Mouse (Mus musculus) heart, postnatal 25 days (tissue): ENCODE results near the gene Hagh. TPM values are rescaled to one million over a fixed set of nuclear protein-coding genes. Genes with fewer than 3 reads are reported as not detected.

Source experiments
- DNase-seq: peaks from one replicate; pipeline ENCODE4 v3.0.0; 2022; ENCODE audit warnings: low spot score
- intact Hi-C: fragments of 180-260 bp; cut with DNase I; formaldehyde crosslinking; loops from one replicate; pipeline ENCODE4 v1.15.1; 2025
- total RNA-seq, 2 experiments: library from RNA; stranded (reverse); gene quantifications; 2 replicates each; pipeline ENCODE4 v1.2.3; 2021

Gene Hagh
- total RNA-seq, 2 experiments from 2014 or later: 97.1 to 108 TPM

DNA sequence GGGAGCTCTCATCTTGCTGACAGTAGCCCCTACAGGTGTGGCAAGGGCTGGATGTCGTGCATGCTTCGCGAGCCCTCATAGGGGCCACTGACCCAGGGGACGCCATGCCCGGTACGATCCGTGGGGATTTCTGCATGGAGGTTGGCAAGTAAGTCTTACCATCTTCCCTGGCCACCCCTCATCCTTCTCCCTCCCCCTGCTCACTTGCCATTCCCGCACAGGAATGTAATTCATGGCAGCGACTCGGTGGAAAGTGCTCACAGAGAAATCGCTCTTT, 57.0 kb downstream of the Hagh start:
- intact Hi-C loops: loop anchor here (1.0 kb wide), 1 partner anchor 38 kb away; no protein-coding TSS in a partner anchor
- DNase-seq: no peak

DNA sequence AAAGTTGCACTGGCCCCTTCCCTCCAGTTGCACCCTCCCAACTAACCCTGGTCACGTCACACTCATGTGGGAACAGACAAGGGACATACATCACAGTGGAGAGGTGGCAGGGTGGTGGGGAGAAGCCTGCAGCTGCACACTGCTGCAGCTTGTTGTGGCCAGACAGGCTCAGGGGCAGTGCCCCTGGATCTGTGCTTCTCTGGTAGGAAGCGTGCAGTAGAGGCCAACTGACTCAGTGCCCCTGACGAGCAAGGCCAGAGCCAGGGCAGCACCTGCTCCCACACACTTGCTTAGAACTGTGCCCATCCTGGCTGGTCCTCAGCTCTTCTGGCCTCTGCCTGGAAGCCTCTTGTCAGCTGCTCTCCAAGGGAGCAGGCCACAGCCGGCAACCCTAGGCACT, 57.7 kb downstream of the Hagh start:
- DNase-seq: no peak
- intact Hi-C loops: no loop called here

DNA sequence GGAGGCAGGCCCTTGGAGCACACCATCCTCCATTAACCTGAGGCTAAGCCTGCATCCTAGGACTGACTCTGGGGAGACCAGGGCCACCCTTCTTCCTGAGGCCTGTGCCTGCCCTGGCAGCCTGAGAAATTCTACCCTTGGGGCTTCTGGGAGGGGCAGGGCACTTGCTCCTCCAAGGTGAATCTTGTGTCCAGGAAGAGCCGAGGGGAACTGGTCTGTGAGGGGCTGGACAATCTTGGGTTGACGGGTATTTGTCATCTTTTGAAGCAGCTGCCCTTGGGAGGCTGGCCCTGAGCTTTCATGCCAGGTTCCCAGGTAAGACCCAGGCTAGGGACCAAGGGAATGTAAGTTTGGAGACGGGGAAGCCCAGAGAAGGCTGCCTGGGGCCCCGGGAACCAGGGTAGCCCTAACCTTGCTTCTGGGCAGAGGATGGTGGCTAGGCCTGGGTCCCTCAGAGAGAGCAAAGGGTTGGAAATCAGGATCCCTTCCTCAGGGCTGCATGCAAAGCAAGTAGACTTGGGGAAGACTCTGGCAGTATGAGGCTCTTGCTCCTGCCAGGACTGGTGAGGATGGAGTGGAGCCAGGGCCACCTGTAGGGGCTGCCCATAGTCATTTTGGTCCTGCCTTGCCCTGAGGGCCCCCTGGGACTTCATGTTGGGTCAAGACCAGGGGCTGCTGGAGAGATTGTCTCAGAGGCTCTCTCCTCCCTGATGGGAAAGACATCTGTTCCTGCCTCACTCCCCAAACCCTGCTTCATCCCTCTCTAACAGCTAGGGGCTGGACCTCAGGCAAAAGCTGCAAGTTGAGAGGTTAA, 58.3 kb downstream of the Hagh start:
- DNase-seq: no peak
- intact Hi-C loops: no loop called here

DNA sequence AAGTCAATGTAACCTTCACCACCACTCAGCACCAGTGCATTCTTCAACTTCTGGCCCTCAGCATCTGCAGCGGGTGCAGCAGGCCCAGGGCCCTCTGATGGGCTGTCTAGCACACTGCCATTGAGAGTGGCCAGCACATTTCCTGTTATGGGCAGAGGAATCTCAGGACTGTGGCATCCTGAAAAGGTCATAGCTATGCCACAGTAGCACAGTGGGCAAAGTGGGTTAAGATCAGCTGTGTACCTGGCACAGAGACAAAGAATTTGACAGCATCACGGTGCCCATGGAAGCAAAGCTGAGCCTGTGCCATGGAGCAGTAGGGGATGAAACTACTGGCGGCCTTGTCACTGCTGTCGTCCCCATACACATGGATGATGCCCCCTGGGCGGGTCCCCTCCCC, 59.2 kb downstream of the Hagh start:
- DNase-seq: no peak
- intact Hi-C loops: no loop called here

DNA sequence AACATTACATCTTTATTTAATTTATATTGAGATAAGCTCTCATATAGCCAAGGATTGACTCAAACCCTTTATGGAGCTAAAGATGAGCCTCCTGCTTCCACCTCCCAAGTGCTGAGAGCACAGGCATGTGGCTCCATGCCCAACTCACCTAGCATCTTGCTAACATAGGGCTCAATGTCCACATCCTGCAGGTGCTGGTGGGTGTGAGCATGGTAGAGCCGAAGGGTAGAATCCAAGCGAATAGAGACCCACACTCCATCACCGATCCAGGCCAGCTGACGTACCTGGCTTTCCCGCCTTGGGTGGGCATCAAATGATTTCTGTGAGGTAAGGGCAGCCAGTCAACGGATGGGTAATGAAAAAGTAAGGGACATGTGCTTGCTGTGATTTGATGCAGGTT, 60.1 kb downstream of the Hagh start:
- no peak for DNase-seq
- intact Hi-C loops: no loop called here

DNA sequence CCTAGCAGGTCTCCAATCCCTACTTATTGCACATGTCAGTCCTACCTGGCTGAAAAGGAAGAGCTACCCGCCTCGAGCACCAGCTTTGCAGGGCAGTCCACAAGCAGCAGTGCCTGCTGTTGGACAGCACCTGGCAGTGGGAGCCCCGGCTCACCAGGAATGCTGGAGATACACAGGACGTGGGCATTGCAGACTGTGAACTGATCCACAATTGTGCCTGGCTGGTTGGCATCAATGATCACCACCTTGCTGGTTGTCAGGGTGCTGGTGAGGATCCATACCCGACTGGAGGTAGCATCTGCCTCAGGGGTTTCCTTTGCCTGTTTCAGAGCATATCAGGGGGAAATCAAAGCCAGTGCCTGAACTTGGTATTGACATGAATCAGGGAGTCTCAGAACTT, 62.2 kb downstream of the Hagh start:
- intact Hi-C loops: no loop called here
- no peak for DNase-seq

DNA sequence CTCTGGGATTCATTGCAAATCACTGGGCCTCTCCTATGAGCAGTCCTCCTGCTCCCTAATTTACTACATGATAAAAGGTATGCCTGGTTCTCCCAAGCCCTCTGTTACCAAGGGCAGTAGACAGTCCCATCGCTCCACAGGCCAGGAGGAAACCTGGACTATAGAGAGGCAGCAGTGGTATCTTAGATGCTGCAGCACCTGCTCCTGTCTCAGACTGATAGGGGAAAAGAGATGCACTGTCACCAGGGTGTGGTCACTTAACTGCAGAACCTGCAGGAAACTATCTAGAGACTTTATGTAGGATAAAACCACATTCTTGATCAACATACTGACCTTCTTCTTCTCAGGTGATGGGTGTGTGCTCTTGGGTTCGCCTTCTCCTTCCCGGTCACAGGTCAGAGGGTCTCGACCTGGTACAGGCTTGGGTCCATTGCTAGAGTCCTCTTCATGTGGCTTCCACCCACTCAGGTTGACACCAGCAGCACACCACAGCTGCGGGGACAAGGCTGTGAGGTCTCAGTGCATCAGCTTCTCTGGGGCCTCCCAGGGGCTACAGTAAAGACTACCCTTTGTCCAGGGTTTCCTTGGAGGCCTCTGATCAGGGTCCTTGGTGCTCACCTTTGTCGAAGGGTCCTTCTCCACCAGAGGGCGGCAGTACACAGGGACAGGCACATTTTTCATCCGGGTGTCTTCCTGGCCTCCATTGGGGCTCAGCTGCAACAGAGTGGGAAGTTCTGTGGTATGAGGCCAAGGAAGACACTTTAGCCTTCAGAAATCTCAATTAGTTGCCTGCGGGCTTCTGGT, 62.9 kb downstream of the Hagh start:
- no peak for DNase-seq
- intact Hi-C loops: no loop called here

DNA sequence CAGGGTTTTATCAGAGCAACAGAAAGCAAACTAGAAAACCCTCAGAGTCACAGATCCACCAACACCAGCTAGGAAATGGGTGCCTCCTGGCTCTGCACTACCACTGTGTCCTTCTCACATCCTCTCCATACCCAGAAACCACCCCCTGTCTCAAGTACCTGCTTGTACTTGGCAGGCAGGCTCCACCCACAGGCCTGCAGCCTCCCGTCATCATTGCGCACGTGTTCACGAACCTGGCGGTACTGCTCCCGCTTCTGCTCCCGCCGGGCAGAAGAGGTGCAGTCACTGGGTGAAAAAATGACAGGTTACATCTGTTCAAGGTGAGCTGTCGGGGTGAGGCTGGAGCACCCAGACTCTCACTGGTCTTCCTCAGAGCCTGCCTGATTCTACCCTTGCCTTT, 63.8 kb downstream of the Hagh start:
- no peak for DNase-seq
- intact Hi-C loops: no loop called here

DNA sequence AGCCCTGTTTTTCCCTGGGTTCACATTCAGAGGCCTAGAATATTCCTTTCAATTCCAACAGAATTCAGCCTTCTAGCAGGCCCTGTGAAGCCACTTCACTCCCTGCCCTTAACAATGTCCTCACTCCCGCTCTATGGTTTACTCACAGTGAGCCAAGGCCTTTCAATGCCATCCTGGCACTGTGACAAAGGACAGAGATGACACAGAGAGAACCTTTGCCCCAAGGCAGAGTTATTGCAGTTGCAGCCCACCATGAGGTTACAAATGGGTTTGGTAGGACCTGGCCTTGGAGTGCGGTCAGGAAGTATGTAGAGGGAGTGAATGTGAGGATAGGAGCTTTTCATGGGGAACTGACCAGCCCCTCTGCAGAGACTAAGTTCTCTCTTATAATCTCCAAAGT, 67.6 kb downstream of the Hagh start:
- intact Hi-C loops: no loop called here
- no peak for DNase-seq

DNA sequence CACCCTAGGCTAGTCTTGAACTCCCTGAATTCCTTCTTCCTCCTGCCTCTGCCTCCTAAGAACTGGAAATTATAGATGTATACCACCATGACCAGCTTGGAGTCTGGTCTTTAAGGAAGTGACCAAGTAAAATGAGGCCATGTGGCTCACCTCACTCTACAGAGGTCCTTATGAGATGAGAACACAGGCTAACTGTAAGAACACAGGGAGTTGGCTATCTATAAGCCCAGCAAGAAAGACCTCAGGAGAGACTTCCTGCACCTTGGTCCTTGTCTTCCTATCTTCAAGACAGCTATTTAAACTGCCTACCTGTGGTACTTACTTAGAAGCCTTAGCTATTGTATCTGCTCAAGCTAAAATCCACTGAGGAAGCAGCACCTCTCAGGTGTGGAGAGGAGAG, 74.0 kb downstream of the Hagh start:
- no peak for DNase-seq
- intact Hi-C loops: no loop called here

Other genes starting within 250 kb of the Hagh start
- gene Tsc2, start 207.5 kb upstream of the Hagh start, total RNA-seq: 100 to 1,000 TPM in 1 of 2 experiments, 10 to 100 TPM in 1; 93.9 to 101 TPM
- gene Nthl1, start 207.5 kb upstream of the Hagh start, total RNA-seq: 1 to 10 TPM; 2.8 to 3.4 TPM
- gene Slc9a3r2, start 189.8 kb upstream of the Hagh start, total RNA-seq: 100 to 1,000 TPM in 1 of 2 experiments, 10 to 100 TPM in 1; 96.0 to 135 TPM
- gene Npw, start 181.7 kb upstream of the Hagh start, total RNA-seq: not detected
- 10 to 100 TPM; 17.5 to 17.9 TPM for gene Zfp598, start 170.5 kb upstream of the Hagh start, total RNA-seq
- gene Syngr3, start 150.2 kb upstream of the Hagh start, total RNA-seq: not detected
- 10 to 100 TPM; 21.9 to 22.1 TPM for gene Gfer, start 144.0 kb upstream of the Hagh start, total RNA-seq
- gene Noxo1, start 143.9 kb upstream of the Hagh start, total RNA-seq: under 1 TPM; 0.50 to 0.55 TPM
- 10 to 100 TPM; 16.0 to 16.9 TPM for gene Tbl3, start 132.5 kb upstream of the Hagh start, total RNA-seq
- gene Rnf151, start 122.1 kb upstream of the Hagh start, total RNA-seq: not detected
- gene Rps2, start 122.0 kb upstream of the Hagh start, total RNA-seq: 100 to 1,000 TPM; 745 to 758 TPM
- gene Ndufb10, start 115.7 kb upstream of the Hagh start, total RNA-seq: 1,000 to 10,000 TPM; 1,080 to 1,118 TPM
- gene Rpl3l, start 112.3 kb upstream of the Hagh start, total RNA-seq: 100 to 1,000 TPM; 375 to 390 TPM
- 100 to 1,000 TPM; 191 to 194 TPM for gene Msrb1, start 103.5 kb upstream of the Hagh start, total RNA-seq
- not detected for gene Hs3st6, start 87.2 kb upstream of the Hagh start, total RNA-seq
- not detected for gene Meiob, start 35.9 kb upstream of the Hagh start, total RNA-seq
- 10 to 100 TPM; 88.1 to 88.6 TPM for gene Fahd1, start 10.2 kb downstream of the Hagh start, total RNA-seq
- 1 to 10 TPM; 6.9 TPM for gene Igfals, start 25.9 kb downstream of the Hagh start, total RNA-seq
- 10 to 100 TPM; 18.2 to 19.4 TPM for gene Nubp2, start 46.2 kb downstream of the Hagh start, total RNA-seq
- gene Spsb3, start 46.5 kb downstream of the Hagh start, total RNA-seq: 10 to 100 TPM; 33.4 to 36.3 TPM
- gene Eme2, start 54.9 kb downstream of the Hagh start, total RNA-seq: 10 to 100 TPM; 17.8 to 19.9 TPM
- 100 to 1,000 TPM; 110 to 111 TPM for gene Mrps34, start 55.0 kb downstream of the Hagh start, total RNA-seq
- 10 to 100 TPM; 33.9 to 35.6 TPM for gene Nme3, start 56.4 kb downstream of the Hagh start, total RNA-seq
- 10 to 100 TPM; 65.1 to 70.2 TPM for gene Mapk8ip3, start 96.8 kb downstream of the Hagh start, total RNA-seq
- 1 to 10 TPM; 8.4 to 8.6 TPM for gene Jpt2, start 120.5 kb downstream of the Hagh start, total RNA-seq
- 10 to 100 TPM; 10.8 to 13.3 TPM for gene Cramp1l, start 175.6 kb downstream of the Hagh start, total RNA-seq
- 1 to 10 TPM; 4.9 to 6.6 TPM for gene Ift140, start 175.9 kb downstream of the Hagh start, total RNA-seq
- gene Tmem204, start 243.4 kb downstream of the Hagh start, total RNA-seq: 10 to 100 TPM; 34.5 to 41.7 TPM